Mouse (Mus musculus) MEL (cell line): ENCODE results near the gene Ctr9. TPM values are rescaled to one million over a fixed set of nuclear protein-coding genes. Genes with fewer than 3 reads are reported as not detected.

ENCODE experiments used
- DNase-seq: peaks from one replicate; pipeline ENCODE4 v3.0.0; 2011; ENCODE audit warnings: low read depth, low spot score
- H3K27ac ChIP-seq: 2 replicates; pipeline ENCODE4 v1.5.1; 2012; ENCODE audit warnings: low read depth, mild to moderate bottlenecking, control low read depth, low read length, moderate library complexity; ENCODE audit not compliant: control insufficient read depth
- H3K27me3 ChIP-seq, 2 experiments: fragments of 150-350 bp in 1 of 2; sonication (generic) in 1 of 2; 2 replicates each; pipeline ENCODE4 v1.6.1; 2012; ENCODE audit warnings: low read length in 2 of 2, mild to moderate bottlenecking in 2 of 2, improper control_type of control experiment in 1 of 2, moderate library complexity in 1 of 2; ENCODE audit not compliant: insufficient read depth in 2 of 2, control insufficient read depth in 1 of 2
- H3K36me3 ChIP-seq, 2 experiments: 2 replicates each; pipeline ENCODE4 v1.6.1; 2012 to 2014; ENCODE audit warnings: low read length in 2 of 2, improper control_type of control experiment in 1 of 2, inconsistent platforms in 1 of 2, mild to moderate bottlenecking in 1 of 2; ENCODE audit not compliant: insufficient read depth in 2 of 2, control insufficient read depth in 1 of 2
- H3K4me1 ChIP-seq, 2 experiments: fragments of 150-350 bp in 1 of 2; sonication (generic) in 1 of 2; 2 replicates each; pipeline ENCODE4 v1.6.1; 2012; ENCODE audit warnings: low read length in 2 of 2, improper control_type of control experiment in 1 of 2, mild to moderate bottlenecking in 1 of 2; ENCODE audit not compliant: insufficient read depth in 2 of 2, control insufficient read depth in 1 of 2
- H3K4me3 ChIP-seq, 2 experiments: fragments of 150-350 bp in 1 of 2; sonication (generic) in 1 of 2; 2 replicates each; pipeline ENCODE4 v1.5.1; 2012; ENCODE audit warnings: low read depth in 2 of 2, low read length in 2 of 2, mild to moderate bottlenecking in 2 of 2, moderate library complexity in 2 of 2, control low read depth in 1 of 2, improper control_type of control experiment in 1 of 2; ENCODE audit not compliant: control insufficient read depth in 1 of 2, insufficient read depth in 1 of 2
- H3K79me2 ChIP-seq: 2 replicates; pipeline ENCODE4 v1.6.1; 2012; ENCODE audit warnings: mild to moderate bottlenecking, low read length, moderate library complexity; ENCODE audit not compliant: control insufficient read depth, poor library complexity, insufficient read depth
- H3K9ac ChIP-seq: 2 replicates; pipeline ENCODE4 v1.6.1; 2012; ENCODE audit warnings: low read depth, mild to moderate bottlenecking, control low read depth, low read length, moderate library complexity; ENCODE audit not compliant: control insufficient read depth, poor library complexity, severe bottlenecking
- H3K9me3 ChIP-seq: fragments of 150-350 bp; sonication (generic); replicated peaks from 2 replicates; pipeline ENCODE4 v1.6.1; 2012; ENCODE audit warnings: mild to moderate bottlenecking, low read length, improper control_type of control experiment, moderate library complexity; ENCODE audit not compliant: insufficient read depth
- CTCF ChIP-seq, 3 experiments: IDR thresholded peaks in 2 of 3; conservative IDR thresholded peaks in 1 of 3; 2 replicates each; pipeline ENCODE4 v1.5.1; 2011 to 2012; ENCODE audit warnings: low read length in 3 of 3, low read depth in 2 of 3, mild to moderate bottlenecking in 2 of 3, improper control_type of control experiment in 1 of 3, inconsistent platforms in 1 of 3, mixed read lengths in 1 of 3, moderate library complexity in 1 of 3; ENCODE audit not compliant: control insufficient read depth in 1 of 3, insufficient read depth in 1 of 3, poor library complexity in 1 of 3, severe bottlenecking in 1 of 3
- ELF1 ChIP-seq: IDR thresholded peaks from 2 replicates; pipeline ENCODE4 v1.6.1; 2014; ENCODE audit warnings: low read depth, mild to moderate bottlenecking, inconsistent platforms, low read length, improper control_type of control experiment, moderate library complexity
- EP300 ChIP-seq, 2 experiments: IDR thresholded peaks; 2 replicates each; pipeline ENCODE4 v1.6.1; 2011; ENCODE audit warnings: improper control_type of control experiment in 2 of 2, low read length in 2 of 2, low read depth in 1 of 2, mild to moderate bottlenecking in 1 of 2
- GATA1 ChIP-seq: IDR thresholded peaks from 2 replicates; pipeline ENCODE4 v1.6.1; 2011; ENCODE audit warnings: low read depth, low read length, improper control_type of control experiment
- JUND ChIP-seq: IDR thresholded peaks from 2 replicates; pipeline ENCODE4 v1.6.1; 2011; ENCODE audit warnings: low read depth, mild to moderate bottlenecking, improper control_type of control experiment, low read length
- MAFK ChIP-seq: IDR thresholded peaks from 2 replicates; pipeline ENCODE4 v1.6.1; 2011; ENCODE audit warnings: low read depth, mild to moderate bottlenecking, low read length, improper control_type of control experiment, borderline replicate concordance
- MAX ChIP-seq: IDR thresholded peaks from 2 replicates; pipeline ENCODE4 v1.6.1; 2011; ENCODE audit warnings: low read length, improper control_type of control experiment
- MXI1 ChIP-seq: IDR thresholded peaks from 2 replicates; pipeline ENCODE4 v1.6.1; 2011; ENCODE audit warnings: mild to moderate bottlenecking, low read depth, low read length, improper control_type of control experiment
- MYC ChIP-seq: IDR thresholded peaks from 2 replicates; pipeline ENCODE4 v1.6.1; 2011; ENCODE audit warnings: low read depth, mild to moderate bottlenecking, low read length, improper control_type of control experiment, moderate library complexity
- NRF1 ChIP-seq: IDR thresholded peaks from 2 replicates; pipeline ENCODE4 v1.6.1; 2014; ENCODE audit warnings: low read depth, mild to moderate bottlenecking, inconsistent platforms, low read length, improper control_type of control experiment, moderate library complexity; ENCODE audit not compliant: poor library complexity, insufficient read depth, severe bottlenecking
- POLR2AphosphoS5 ChIP-seq: IDR thresholded peaks from 2 replicates; pipeline ENCODE4 v1.6.1; 2012; ENCODE audit warnings: low read depth, borderline replicate concordance, mild to moderate bottlenecking, inconsistent platforms, low read length, moderate library complexity, mixed read lengths
- RAD21 ChIP-seq: IDR thresholded peaks from 2 replicates; pipeline ENCODE4 v1.6.1; 2011; ENCODE audit warnings: mild to moderate bottlenecking, low read depth, low read length, improper control_type of control experiment
- RCOR1 ChIP-seq: IDR thresholded peaks from 2 replicates; pipeline ENCODE4 v1.6.1; 2012; ENCODE audit warnings: low read depth, mild to moderate bottlenecking, inconsistent platforms, low read length, improper control_type of control experiment
- SIN3A ChIP-seq: IDR thresholded peaks from 2 replicates; pipeline ENCODE4 v1.6.1; 2012; ENCODE audit warnings: low read length, improper control_type of control experiment, inconsistent platforms
- UBTF ChIP-seq: IDR thresholded peaks from 2 replicates; pipeline ENCODE4 v1.6.1; 2012; ENCODE audit warnings: low read depth, mild to moderate bottlenecking, inconsistent platforms, low read length, improper control_type of control experiment, moderate library complexity, borderline replicate concordance; ENCODE audit not compliant: insufficient read depth
- USF1 ChIP-seq: IDR thresholded peaks from 2 replicates; pipeline ENCODE4 v1.6.1; 2014; ENCODE audit warnings: low read depth, mild to moderate bottlenecking, inconsistent platforms, low read length, improper control_type of control experiment, moderate library complexity
- ZC3H11A ChIP-seq: IDR thresholded peaks from 2 replicates; pipeline ENCODE4 v1.6.1; 2012; ENCODE audit warnings: low read depth, mild to moderate bottlenecking, inconsistent platforms, low read length, improper control_type of control experiment
- ZKSCAN1 ChIP-seq: IDR thresholded peaks from 2 replicates; pipeline ENCODE4 v1.6.1; 2012; ENCODE audit warnings: low read depth, mild to moderate bottlenecking, inconsistent platforms, low read length, improper control_type of control experiment, moderate library complexity
- ZMIZ1 ChIP-seq: IDR thresholded peaks from 2 replicates; pipeline ENCODE4 v1.6.1; 2012; ENCODE audit warnings: low read depth, mild to moderate bottlenecking, inconsistent platforms, low read length, improper control_type of control experiment, moderate library complexity
- ZNF384 ChIP-seq: IDR thresholded peaks from 2 replicates; pipeline ENCODE4 v1.6.1; 2012; ENCODE audit warnings: low read depth, mild to moderate bottlenecking, inconsistent platforms, low read length, improper control_type of control experiment
- polyA plus RNA-seq, 2 experiments: library from polyadenylated mRNA; stranded (reverse) in 1 of 2; unstranded in 1 of 2; fragments of >175 nt in 1 of 2; fragments of >200 nt in 1 of 2; gene quantifications; 2 replicates each; pipeline versions ENCODE4 v1.2.1 to v1.2.4; 2012; ENCODE audit warnings: low replicate concordance in 2 of 2, low read depth in 1 of 2; ENCODE audit not compliant: insufficient read length in 2 of 2, insufficient read depth in 1 of 2, missing spikeins in 1 of 2
- total RNA-seq: library from RNA; depleted of rRNA; stranded (reverse); fragments of 300-350 nt; gene quantifications from 2 replicates; pipeline ENCODE4 v1.2.3, GENCODE M21; 2012

The Ctr9 gene
- total and polyA plus RNA-seq, 3 experiments = 37.5 to 141 (median 42.8) TPM

GRCm38 (mm10) chr7:110989286-110989879, 39.4 kb upstream of the Ctr9 start:
- no peak for DNase-seq
- no peaks in the 10 kb centered on the region for H3K27me3 ChIP-seq
- no peak overlapping the region for H3K9ac ChIP-seq
- no peak overlapping the region for H3K4me3 ChIP-seq
- no peaks in the 10 kb centered on the region for H3K79me2 ChIP-seq
- H3K36me3 ChIP-seq = peaks cover 0 to 2% of the 10 kb centered on the region in 2 experiments; a peak in 1 of 4 replicates
- H3K9me3 ChIP-seq = no peaks in the 10 kb centered on the region
- TF ChIP-seq JUND (no peak), RCOR1 (peak; percentile 92)
- H3K4me1 ChIP-seq = peaks cover 0 to 14% of the 10 kb centered on the region in 2 experiments; a peak in 2 of 4 replicates
- H3K27ac ChIP-seq = no peak overlapping the region

GRCm38 (mm10) chr7:110990356-110991220, 38.2 kb upstream of the Ctr9 start:
- H3K4me1 ChIP-seq = peaks cover 0 to 14% of the 10 kb centered on the region in 2 experiments; a peak in 2 of 4 replicates
- H3K27ac ChIP-seq = no peak overlapping the region
- H3K9ac ChIP-seq = no peak overlapping the region
- H3K27me3 ChIP-seq = no peaks in the 10 kb centered on the region
- H3K36me3 ChIP-seq = peaks cover 0 to 2% of the 10 kb centered on the region in 2 experiments; a peak in 1 of 4 replicates
- no peaks in the 10 kb centered on the region for H3K9me3 ChIP-seq
- DNase-seq = no peak
- TF ChIP-seq MXI1 (no peak), ZKSCAN1 (no peak), MAFK (no peak), ZC3H11A (no peak), CTCF (IDR thresholded peaks at IDR 0.05 in 2 of 3, conservative IDR thresholded peaks at IDR 0.05 in 1 of 3; ENCODE audit: control insufficient read depth in 1 of 3, insufficient read depth in 1 of 3, low read depth in 2 of 3, low read length in 3 of 3, poor library complexity in 1 of 3, severe bottlenecking in 1 of 3) (no peak), GATA1 (no peak), MYC (no peak), JUND (no peak), ZNF384 (no peak), POLR2AphosphoS5 (no peak), ELF1 (no peak), UBTF (no peak), ZMIZ1 (no peak), SIN3A (no peak), MAX (no peak), USF1 (no peak), RAD21 (no peak), EP300 (IDR thresholded peaks at IDR 0.05; ENCODE audit: low read depth in 1 of 2, low read length in 2 of 2) (no peak), NRF1 (no peak)
- H3K4me3 ChIP-seq = no peak overlapping the region
- no peaks in the 10 kb centered on the region for H3K79me2 ChIP-seq
